Mouse (Mus musculus) retina, embryonic 14.5 days (tissue): ENCODE measurements around the gene Rasgrp3.

Experiments used
- DNase-seq: peaks from one replicate; pipeline ENCODE4 v3.0.0-alpha.2; 2015; ENCODE audit warnings: low spot score

The Rasgrp3 gene

DNA sequence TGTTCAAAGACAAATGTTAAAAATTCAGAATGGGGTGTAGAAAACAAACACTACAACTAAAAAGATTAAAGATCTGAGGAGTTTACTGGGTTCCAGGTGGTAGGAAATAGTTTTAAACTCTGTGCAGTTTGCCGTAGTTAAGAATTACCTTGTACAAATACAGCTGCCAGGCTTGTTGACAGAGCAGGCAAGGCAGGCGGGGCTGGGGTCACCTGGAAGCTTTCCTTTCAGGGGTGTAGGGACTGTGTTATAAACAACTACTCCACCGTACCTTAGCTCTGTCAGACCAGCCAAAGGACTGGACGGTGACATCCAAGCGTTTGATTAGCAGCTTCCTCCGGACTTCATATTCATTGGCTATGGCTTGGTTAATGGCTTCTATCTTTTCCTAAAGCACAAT, 103.4 kb downstream of the Rasgrp3 start:
- no peak for DNase-seq

DNA sequence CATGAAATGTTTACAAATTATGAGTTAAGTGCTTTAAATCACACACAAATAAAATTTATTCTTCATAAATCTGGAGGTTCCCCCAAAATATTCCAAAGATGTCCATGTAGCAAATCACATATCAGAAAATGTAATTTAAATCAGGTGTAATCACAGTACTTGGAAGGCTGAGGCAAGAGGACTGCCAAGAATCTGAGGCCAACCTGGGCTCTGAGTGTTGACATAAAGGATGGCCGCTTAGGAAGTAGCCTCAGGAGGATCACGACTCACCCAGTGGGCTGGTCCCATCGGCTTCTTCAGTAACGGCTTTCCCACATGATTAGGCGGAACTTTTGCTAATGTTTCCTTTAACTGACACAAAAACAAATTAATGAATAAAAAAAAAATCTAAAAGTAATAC, 104.1 kb downstream of the Rasgrp3 start:
- no peak for DNase-seq

DNA sequence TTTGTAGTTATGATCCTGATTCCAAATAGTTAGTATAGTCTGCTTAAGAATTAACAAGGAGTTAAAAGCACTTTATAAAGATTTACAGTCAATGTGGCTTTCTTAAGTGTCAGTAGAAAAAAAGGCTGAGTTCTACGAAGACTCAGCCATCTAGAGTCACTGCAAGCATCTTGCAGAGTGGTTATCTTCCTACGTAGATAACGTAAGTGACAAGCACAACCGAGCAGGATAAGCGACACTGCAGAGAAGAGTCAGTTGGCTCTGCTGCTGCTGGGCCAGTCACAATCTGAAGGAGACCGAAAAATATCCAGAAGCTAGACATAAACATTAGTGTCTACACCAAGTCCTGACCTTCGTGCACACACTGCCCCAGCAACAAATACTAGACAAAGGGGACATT, 107.7 kb downstream of the Rasgrp3 start:
- no peak for DNase-seq

DNA sequence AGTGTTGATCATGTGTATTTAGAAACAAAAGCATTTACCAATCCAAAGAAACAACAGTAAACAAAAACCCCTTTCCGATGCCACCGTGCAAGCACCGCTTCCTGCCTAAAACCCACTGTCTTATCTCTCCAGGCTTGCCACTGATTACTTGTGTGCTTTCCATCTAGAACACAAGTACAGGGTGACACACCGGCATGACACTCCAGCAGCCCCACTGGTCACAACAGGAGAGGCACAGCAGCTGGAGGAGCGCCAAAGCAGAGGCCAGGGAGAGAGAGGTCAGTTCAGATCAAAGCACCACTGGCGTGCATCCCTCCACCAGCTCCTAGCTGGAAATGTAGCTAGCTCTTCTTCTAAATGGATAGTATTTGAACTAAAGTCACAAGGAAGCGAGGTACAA, 108.6 kb downstream of the Rasgrp3 start:
- DNase-seq, result no peak

DNA sequence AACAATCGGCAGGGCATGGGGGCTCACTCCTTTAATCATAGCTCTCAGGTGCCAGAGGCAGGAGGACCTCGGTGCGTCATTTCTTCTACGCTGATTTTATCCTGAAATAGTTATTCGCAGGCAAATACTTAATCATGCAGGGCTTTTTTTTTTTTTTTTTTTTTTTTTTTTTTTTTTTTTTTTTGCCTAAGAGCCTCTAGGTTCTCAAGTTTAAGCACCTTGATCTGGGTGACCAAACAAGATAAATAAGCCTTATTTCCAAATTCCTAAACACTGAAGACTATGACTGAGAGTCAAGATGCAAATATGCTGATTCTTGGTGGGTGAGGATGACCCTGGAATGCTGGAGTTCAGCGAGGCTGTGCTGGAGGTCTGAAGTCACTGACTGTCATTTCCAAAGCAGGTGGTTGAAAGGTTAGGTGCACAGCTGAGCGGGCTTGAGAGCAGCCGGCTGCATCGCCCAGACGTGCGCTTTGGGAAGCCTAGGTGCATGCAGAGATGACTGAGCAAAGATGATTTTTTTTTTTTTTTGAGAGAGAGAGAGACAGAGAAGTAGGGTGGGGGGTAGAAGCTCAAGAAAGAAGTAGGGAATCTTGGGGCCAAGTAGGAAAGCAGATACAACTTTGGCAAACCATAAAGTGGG, 115.2 kb downstream of the Rasgrp3 start:
- DNase-seq, result peak; percentile 29

DNA sequence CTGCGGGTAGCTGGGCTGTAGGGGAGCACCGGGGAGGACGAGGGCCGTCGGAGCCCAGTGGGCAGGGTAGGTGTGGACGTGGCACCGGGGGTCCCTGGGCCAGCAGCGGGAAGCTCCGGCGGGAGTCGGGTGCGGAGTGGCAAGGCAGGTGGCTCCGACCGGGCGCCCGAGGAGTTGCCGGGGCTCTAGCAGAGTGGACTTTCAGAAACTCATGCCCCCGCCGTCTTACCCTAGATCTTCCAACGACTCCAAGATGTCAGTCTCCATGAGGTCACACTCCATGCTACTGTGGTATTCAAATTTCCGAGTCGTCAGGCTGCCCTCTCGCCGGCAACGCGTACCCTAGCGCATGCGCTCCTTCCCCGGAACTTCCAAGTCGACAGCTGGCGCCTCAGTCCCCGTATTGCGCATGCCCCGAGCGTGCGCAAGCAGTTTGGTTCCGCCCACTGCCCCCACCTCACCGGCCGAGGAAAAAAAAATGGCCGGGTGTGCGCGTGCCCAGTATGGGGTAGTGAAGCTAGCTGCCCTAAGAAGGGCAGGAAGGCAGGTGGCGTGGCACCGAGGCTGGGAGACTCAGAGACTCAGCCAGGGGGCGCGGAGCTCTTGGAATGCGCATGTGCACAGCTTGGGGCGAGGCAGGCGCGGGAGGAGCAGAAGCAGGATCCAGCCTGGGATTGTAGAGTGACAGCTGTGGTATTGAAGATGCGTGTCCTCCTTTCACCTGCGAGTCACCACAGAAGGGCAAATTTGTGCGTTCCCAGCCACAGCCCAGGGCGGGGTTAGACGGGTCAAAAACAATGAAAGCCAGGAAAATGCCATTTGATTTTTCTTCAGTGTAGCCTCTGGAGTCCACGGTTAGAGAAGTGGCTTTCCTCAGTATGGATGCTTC, 116.1 kb downstream of the Rasgrp3 start, which contains the start of gene Fam98a:
Gene Fam98a, minus strand, starts transcription at position 435 of the 889 bp plus-strand sequence.
- DNase-seq, result peak; percentile 99

DNA sequence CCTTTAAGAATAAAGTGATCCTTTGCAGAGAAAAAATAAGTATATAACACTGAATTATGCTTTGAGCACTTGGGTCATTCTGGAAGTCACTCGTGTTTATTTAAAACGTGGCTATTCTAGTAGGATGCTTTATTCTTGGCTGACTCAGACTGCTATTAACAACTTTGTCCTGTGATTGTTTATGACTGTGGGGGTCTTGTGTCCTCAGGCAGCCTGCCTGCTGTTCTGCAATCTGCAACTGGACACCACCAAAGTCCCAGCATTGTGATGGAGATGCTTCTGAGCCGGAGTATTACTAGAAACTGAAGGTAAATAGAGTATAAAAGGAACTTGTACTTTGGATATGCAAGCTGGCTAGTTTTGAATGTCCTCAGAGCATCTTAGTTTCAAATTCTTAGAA, 121.3 kb downstream of the Rasgrp3 start:
- DNase-seq, result no peak

DNA sequence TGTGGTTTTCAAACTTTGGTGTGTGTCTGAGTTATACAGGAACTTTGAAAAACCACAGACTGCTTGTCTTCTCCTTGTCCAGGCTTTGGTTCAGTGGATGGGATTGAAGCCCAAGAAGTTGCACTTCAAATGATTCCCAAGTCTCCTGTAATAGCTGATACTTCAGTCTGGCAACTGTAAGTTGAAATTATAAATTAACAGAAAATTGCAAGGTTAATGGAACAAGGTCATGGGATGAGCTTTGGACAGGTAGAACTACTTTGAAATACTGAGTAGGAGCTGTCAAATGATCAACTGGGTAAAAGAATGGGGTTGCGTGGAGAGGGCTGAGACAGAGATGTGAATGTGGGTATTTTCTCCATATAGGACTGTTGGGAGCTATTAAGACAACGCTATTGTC, 122.3 kb downstream of the Rasgrp3 start:
- DNase-seq, result no peak

DNA sequence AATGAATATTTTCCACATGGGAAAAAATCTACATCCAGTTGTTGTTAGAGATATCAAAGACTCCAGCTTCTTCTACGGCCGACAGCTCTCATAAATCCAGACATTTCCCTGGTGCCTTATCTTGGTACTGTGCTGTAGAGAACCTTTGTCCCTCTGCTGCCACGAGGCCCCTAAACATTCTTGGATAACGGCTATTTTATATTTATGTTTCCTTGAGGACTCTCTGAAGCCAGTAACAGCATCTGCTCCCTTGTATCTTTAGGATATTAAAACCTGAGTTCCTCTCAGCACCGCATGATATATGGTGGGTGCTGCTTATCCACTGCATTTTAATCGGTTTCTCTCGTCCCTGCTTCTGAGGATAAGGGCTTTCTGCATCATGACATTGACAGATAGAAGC, 139.9 kb downstream of the Rasgrp3 start:
- no peak for DNase-seq
